Mouse (Mus musculus) spleen, adult 10 weeks (tissue): ENCODE measurements around the gene Tes3-ps. TPM values are rescaled to one million over a fixed set of nuclear protein-coding genes. Genes with fewer than 3 reads are reported as not detected.

ENCODE experiments used
- polyA plus RNA-seq: library from polyadenylated mRNA; stranded (reverse); fragments of 350-450 nt; fragmentation: Illumina TruSeq; extraction: RNeasy Lipid Tissue Mini Kit (QIAGEN cat#74804); gene quantifications from one replicate; pipeline ENCODE4 v1.2.3, GENCODE M21; 2015; ENCODE audit warnings: low replicate concordance; ENCODE audit not compliant: insufficient read depth

Gene Tes3-ps
- 0.10 TPM for polyA plus RNA-seq

DNA sequence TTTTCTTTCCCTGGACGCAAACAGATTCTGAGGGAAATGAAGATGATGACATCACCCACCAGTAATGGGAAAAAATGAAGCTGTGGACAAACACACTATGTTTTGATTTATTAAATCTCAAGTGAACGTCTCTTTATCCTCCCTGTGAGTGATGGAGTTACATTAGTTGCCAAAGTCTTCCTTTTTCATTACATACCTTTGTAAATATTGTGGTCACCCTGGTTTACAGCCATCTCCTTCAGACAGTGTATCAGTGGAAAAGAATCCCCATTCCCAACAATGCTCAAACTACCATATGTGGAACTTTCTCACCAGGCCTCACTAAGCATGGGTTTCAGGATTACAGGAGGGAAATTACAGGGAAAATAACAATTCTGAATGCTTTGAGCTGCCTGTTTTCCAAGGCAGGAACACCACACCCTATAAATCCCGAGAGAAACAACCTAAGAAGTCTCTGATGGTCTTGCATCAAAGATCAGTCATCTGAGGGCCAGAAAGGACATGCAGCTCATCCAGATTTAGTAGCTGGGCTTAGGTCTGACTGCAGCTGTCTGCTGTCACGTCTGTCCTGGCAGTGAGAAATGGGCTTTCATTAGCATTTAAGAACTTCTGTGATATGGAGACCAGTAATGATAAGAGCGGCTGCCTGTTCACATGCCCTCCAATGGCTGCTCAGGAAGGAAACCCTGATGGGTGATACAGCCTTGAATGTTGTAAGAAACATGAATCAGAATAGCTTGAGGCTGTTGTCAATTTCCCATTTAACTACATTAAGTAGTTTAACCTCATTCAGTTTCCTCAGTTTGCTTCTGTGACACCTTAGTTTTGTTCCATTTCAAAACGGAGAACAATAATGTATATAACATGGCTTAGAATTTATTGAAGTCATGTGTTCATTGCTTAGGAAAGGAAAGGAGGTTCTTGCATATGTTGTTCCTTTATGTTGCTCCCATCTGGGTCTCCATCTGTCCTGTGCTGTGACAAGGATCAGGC, at the start of gene Tes3-ps:
TSS of gene Tes3-ps (plus strand) at position 943 of the 993 bp plus-strand sequence.

GRCm38 (mm10) chr13:49504510-49504909, 11.4 kb downstream of the Tes3-ps start, which contains the start of gene Ecm2:
Gene Ecm2, plus strand, starts transcription at chr13:49504810.

DNA sequence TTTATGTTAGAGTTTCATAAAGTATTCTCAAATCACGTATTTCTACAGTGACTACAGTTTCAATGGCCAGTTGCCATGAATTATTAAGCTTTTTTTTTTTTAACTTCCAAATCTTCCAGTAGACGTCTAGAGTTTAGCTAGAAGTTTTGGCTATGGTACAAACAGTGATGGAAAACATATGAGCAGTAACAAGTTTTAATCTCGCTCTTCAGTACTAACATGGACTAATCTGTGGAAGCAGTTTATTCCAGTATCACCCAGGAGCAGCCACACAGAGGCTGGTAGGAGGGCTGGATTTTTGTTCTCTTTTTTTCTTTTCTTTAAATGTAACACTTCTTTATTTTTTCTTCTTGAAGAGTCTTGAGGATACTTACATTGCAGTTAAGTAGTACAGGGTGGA, 51.2 kb downstream of the Tes3-ps start, which contains the start of gene Aspn:
TSS of gene Aspn (plus strand) at position 165 of the 400 bp plus-strand sequence.

Other genes with a start within 250 kb of the Tes3-ps start
- 8.5 TPM for gene Susd3, start 244.6 kb upstream of the Tes3-ps start, polyA plus RNA-seq
- 40.0 TPM for gene Fgd3, start 173.0 kb upstream of the Tes3-ps start, polyA plus RNA-seq
- 22.9 TPM for gene Bicd2, start 151.7 kb upstream of the Tes3-ps start, polyA plus RNA-seq
- 8.5 TPM for gene Ippk, start 72.1 kb upstream of the Tes3-ps start, polyA plus RNA-seq
- 3.1 TPM for gene Ecm2, start 11.5 kb downstream of the Tes3-ps start, polyA plus RNA-seq
- 3.8 TPM for gene Aspn, start 51.1 kb downstream of the Tes3-ps start, polyA plus RNA-seq
- 0.79 TPM for gene Omd, start 89.1 kb downstream of the Tes3-ps start, polyA plus RNA-seq
- 15.2 TPM for gene Ogn, start 114.7 kb downstream of the Tes3-ps start, polyA plus RNA-seq
- 3.5 TPM for gene Cenpp, start 159.5 kb downstream of the Tes3-ps start, polyA plus RNA-seq
- gene Nol8, start 159.8 kb downstream of the Tes3-ps start, polyA plus RNA-seq, result 47.7 TPM
- gene Iars, start 188.8 kb downstream of the Tes3-ps start, polyA plus RNA-seq, result 50.3 TPM